ENCODE assay signal across 8 mouse cellular contexts in the genomic region with DNA sequence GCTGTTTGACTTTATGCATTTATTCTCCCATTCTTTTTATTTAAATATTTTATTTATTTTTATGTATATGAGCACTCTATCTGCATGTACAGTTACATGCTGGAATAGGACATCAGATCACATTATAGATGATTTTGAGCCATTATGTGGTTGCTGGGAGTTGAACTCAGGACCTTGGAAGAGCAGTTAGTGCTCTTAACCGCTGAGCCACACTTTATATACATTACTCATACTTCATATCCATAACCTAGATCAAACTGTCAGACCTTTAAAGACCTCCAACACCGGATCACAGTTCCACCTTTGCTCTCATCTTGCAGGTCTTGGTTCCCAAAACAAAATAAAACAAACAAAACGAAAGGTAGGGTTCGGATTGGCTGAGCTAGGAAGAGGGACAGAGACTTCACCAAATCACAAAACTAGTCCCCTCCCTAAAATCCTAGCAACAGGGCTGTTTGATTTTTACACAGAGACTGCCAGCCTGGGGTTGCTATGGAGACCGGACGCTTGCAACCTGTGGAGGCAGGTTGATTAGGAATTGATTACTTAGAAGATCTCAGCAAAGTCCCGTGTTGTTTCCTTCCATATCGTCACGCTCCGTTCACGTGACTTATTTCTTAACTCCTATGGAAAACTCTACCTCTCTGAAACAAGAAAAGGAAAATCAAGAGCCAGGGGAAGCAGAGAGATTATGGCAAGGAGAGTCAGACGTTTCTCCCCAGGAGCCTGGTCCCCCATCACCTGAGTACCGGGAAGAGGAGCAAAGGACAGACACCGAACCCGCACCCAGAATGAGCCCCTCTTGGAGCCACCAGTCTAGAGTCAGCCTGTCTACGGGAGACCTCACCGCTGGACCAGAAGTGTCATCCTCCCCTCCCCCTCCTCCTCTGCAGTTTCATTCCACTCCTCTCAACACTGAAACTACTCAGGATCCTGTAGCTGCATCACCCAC. TPM values are rescaled to one million over a fixed set of nuclear protein-coding genes. Genes with fewer than 3 reads are reported as not detected.
DNase-seq lines count a peak whose midpoint lies in the region; ATAC-seq lines count a peak whose summit lies in the region.

A gene (plus strand): TSS at position 582 of the 952 bp plus-strand sequence.

- no peaks in the 10 kb centered on the region for H3K4me1 ChIP-seq in heart, embryonic 12.5 days (replicated peaks)
- 0 out of 2 replicates have a peak, but pooled peaks cover 4% of the 10 kb centered on the region for H3K4me1 ChIP-seq in kidney, embryonic 16.5 days (ENCODE audit: insufficient read depth, low read length)
- 0 out of 2 replicates have a peak, but pooled peaks cover 3% of the 10 kb centered on the region for H3K4me1 ChIP-seq in limb, embryonic 13.5 days

- peak; percentile 36 to 38 for DNase-seq in cerebellum, postnatal 4 days (ENCODE audit: low spot score in 2 of 2)
- DNase-seq in cerebellum, adult 9-11 months = no peak
- DNase-seq in embryo, embryonic 10.5 days (ENCODE audit: low spot score) = peak; percentile 81
- peak; percentile 40 for DNase-seq in neural tube, embryonic 10.5 days (ENCODE audit: extremely low spot score, low spot score)
- DNase-seq in urinary bladder, postnatal 36 days (ENCODE audit: low spot score in 2 of 2) = peak; percentile 33 to 57

- no peak within 1 kb of the TSS for H3K27ac ChIP-seq in heart, embryonic 12.5 days (ENCODE audit: poor library complexity, severe bottlenecking)
- no peak within 1 kb of the TSS for H3K27ac ChIP-seq in kidney, embryonic 16.5 days (ENCODE audit: low read length)
- no peak within 1 kb of the TSS for H3K27ac ChIP-seq in limb, embryonic 13.5 days

- H3K4me2 ChIP-seq in heart, embryonic 12.5 days = peak within 1 kb of the TSS; percentile 87
- peak within 1 kb of the TSS; percentile 66 for H3K4me2 ChIP-seq in kidney, embryonic 16.5 days (replicated peaks; ENCODE audit: low read depth, low read length)
- H3K4me2 ChIP-seq in limb, embryonic 13.5 days (replicated peaks) = peak within 1 kb of the TSS; percentile 71

- no peaks in the 10 kb centered on the region for H3K9me3 ChIP-seq in heart, embryonic 12.5 days (replicated peaks)
- no peaks in the 10 kb centered on the region for H3K9me3 ChIP-seq in kidney, embryonic 16.5 days (ENCODE audit: low read length)
- H3K9me3 ChIP-seq in limb, embryonic 13.5 days = no peaks in the 10 kb centered on the region

- peak within 1 kb of the TSS; percentile 37; the same call in 1 of the 2 replicates for H3K9ac ChIP-seq in heart, embryonic 12.5 days
- peak within 1 kb of the TSS; percentile 41; the same call in 1 of the 2 replicates for H3K9ac ChIP-seq in kidney, embryonic 16.5 days (replicated peaks; ENCODE audit: low read length)
- peak within 1 kb of the TSS; percentile 55; the same call in 1 of the 2 replicates for H3K9ac ChIP-seq in limb, embryonic 13.5 days

- no peaks in the 10 kb centered on the region for H3K27me3 ChIP-seq in heart, embryonic 12.5 days (replicated peaks)
- H3K27me3 ChIP-seq in kidney, embryonic 16.5 days (ENCODE audit: insufficient read depth, low read length) = no peaks in the 10 kb centered on the region
- H3K27me3 ChIP-seq in limb, embryonic 13.5 days = no peaks in the 10 kb centered on the region

- 7% methylated on average over 17 of the region's 17 CpGs for WGBS in heart, embryonic 12.5 days
- 6% methylated on average over 17 of the region's 17 CpGs for WGBS in kidney, embryonic 16.5 days
- 5% methylated on average over 17 of the region's 17 CpGs for WGBS in limb, embryonic 13.5 days

- peak within 1 kb of the TSS; percentile 52 for H3K4me3 ChIP-seq in heart, embryonic 12.5 days
- peak within 1 kb of the TSS; percentile 52 for H3K4me3 ChIP-seq in kidney, embryonic 16.5 days (ENCODE audit: low read length)
- H3K4me3 ChIP-seq in limb, embryonic 13.5 days = peak within 1 kb of the TSS; percentile 42

- peak; percentile 51; the same call in 1 of the 2 replicates for ATAC-seq in heart, embryonic 12.5 days (ENCODE audit: insufficient number of reproducible peaks, low FRiP score)
- ATAC-seq in kidney, embryonic 16.5 days (ENCODE audit: low FRiP score, low TSS enrichment) = peak; percentile 97
- peak; percentile 96 for ATAC-seq in limb, embryonic 13.5 days (ENCODE audit: low FRiP score, low read depth)

- H3K36me3 ChIP-seq in heart, embryonic 12.5 days = no peaks in the 10 kb centered on the region
- H3K36me3 ChIP-seq in kidney, embryonic 16.5 days (ENCODE audit: insufficient read depth, low read length) = no peaks in the 10 kb centered on the region
- no peaks in the 10 kb centered on the region for H3K36me3 ChIP-seq in limb, embryonic 13.5 days

RNA-seq across cellular contexts. Expression of the gene that starts here (rescaled TPM):
- polyA plus RNA-seq in heart, embryonic 12.5 days (2016; fragmentation: Nextera tagmentation; extraction: Ambion mirVana) = not detected in 2 replicates
- polyA plus RNA-seq in kidney, embryonic 16.5 days (2015; fragmentation: Nextera tagmentation; extraction: Ambion mirVana) = 0.10 and 0.15 TPM in 2 replicates
- polyA plus RNA-seq in limb, embryonic 13.5 days (2015; fragmentation: Nextera tagmentation; extraction: Ambion mirVana) = not detected in 2 replicates

Comparison
In these comparisons a context has a peak if more than half of its experiments do, and no peak if none do; other contexts are left out.
1. Peak in ATAC-seq, H3K4me3 ChIP-seq, H3K9ac ChIP-seq and H3K4me2 ChIP-seq in heart, embryonic 12.5 days; RNA of the gene not detected or under 1 TPM.
2. Peak in ATAC-seq, H3K4me3 ChIP-seq, H3K9ac ChIP-seq and H3K4me2 ChIP-seq in kidney, embryonic 16.5 days; RNA of the gene not detected or under 1 TPM.
3. Peak in ATAC-seq, H3K4me3 ChIP-seq, H3K9ac ChIP-seq and H3K4me2 ChIP-seq in limb, embryonic 13.5 days; RNA of the gene not detected or under 1 TPM.